Mouse (Mus musculus): ENCODE measurements around the gene Slc45a3. TPM values are rescaled to one million over a fixed set of nuclear protein-coding genes. Genes with fewer than 3 reads are reported as not detected.

Gene Slc45a3
- polyA plus RNA-seq, 1 experiment from 2014 or later = 11.1 TPM

DNA sequence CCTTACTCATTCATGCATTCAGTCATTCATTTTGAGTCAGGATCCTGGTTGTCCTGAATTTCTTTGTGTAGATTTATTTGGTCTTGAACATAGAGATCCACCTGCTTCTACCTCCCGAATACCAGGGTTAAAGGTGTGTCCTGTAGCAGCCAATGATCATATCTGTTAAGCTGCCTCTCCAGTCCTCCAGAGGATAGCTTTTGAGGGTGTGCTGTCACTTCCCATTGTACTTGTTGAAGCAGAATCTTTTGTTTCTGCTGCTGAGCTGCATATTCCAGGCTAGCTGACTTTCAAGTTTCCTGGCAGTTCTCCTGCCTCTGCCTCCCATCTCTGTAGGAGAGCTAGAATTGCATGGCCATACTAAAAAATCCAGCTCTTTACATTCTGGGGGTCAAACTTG lies 53.9 kb downstream of the Slc45a3 start:
- no peak overlapping the region for H3K27ac ChIP-seq
- H3K4me2 ChIP-seq (replicated peaks) = no peak overlapping the region
- no peak for ATAC-seq (ENCODE audit: low FRiP score, low read depth)
- H3K4me1 ChIP-seq = no peaks in the 10 kb centered on the region
- H3K27me3 ChIP-seq (replicated peaks) = no peaks in the 10 kb centered on the region
- no peak overlapping the region for H3K9ac ChIP-seq
- no peak overlapping the region for H3K4me3 ChIP-seq
- 96% methylated on average over 1 of the region's 1 CpGs for WGBS
- H3K36me3 ChIP-seq = peaks cover 50% of the 10 kb centered on the region
- H3K9me3 ChIP-seq = no peaks in the 10 kb centered on the region

DNA sequence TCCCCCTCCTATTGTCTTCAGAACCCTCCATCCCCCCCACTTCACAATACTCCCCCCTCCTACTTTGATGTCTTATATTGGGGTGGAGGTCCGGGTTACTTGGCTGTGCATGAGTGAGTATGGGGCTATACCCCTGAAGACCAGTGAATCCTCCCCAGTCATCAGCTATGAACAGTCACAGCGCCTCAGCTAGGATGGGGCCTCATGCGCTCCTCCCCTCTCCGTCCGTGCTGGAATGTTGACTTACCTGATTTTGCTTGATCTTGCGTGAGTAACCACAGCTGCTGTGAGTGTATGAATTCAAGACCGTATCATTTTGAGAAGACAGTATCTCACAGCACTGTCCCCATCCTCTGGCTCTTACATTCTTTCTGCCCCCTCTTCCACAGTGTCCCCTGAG lies 57.1 kb downstream of the Slc45a3 start:
- 95% methylated on average over 7 of the region's 7 CpGs for WGBS
- no peaks in the 10 kb centered on the region for H3K27me3 ChIP-seq (replicated peaks)
- H3K27ac ChIP-seq = no peak overlapping the region
- H3K36me3 ChIP-seq = peaks cover 74% of the 10 kb centered on the region
- H3K4me2 ChIP-seq (replicated peaks) = no peak overlapping the region
- no peak overlapping the region for H3K4me3 ChIP-seq
- H3K4me1 ChIP-seq = no peaks in the 10 kb centered on the region
- no peaks in the 10 kb centered on the region for H3K9me3 ChIP-seq
- no peak overlapping the region for H3K9ac ChIP-seq
- no peak for ATAC-seq (ENCODE audit: low FRiP score, low read depth)

DNA sequence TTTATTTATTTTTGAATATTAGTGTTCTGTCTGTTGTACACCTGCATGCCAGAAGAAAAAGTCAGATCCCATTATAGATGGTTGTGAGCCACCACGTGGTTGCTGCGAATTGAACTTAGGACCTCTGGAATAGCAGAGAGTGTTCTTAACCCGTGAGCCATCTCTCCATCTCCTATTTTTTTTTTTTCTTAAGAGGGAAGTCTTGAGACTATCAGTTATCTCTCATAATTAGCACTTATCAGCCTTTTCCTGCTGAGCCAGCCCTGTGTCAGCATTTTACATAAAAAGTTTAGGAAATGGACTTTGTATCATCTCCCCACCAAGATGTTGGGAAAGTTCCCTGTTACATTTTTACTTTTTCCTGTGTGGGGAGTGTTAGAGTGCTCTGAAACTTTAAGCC lies 59.3 kb downstream of the Slc45a3 start:
- WGBS = 92% methylated on average over 3 of the region's 3 CpGs
- Histone ChIP-seq H3K4me3 (no peak overlapping the region), H3K4me1 (no peaks in the 10 kb centered on the region), H3K36me3 (peaks cover 70% of the 10 kb centered on the region), H3K4me2 (replicated peaks) (no peak overlapping the region), H3K27ac (no peak overlapping the region), H3K9ac (no peak overlapping the region), H3K27me3 (replicated peaks) (no peaks in the 10 kb centered on the region), H3K9me3 (no peaks in the 10 kb centered on the region)
- no peak for ATAC-seq (ENCODE audit: low FRiP score, low read depth)

DNA sequence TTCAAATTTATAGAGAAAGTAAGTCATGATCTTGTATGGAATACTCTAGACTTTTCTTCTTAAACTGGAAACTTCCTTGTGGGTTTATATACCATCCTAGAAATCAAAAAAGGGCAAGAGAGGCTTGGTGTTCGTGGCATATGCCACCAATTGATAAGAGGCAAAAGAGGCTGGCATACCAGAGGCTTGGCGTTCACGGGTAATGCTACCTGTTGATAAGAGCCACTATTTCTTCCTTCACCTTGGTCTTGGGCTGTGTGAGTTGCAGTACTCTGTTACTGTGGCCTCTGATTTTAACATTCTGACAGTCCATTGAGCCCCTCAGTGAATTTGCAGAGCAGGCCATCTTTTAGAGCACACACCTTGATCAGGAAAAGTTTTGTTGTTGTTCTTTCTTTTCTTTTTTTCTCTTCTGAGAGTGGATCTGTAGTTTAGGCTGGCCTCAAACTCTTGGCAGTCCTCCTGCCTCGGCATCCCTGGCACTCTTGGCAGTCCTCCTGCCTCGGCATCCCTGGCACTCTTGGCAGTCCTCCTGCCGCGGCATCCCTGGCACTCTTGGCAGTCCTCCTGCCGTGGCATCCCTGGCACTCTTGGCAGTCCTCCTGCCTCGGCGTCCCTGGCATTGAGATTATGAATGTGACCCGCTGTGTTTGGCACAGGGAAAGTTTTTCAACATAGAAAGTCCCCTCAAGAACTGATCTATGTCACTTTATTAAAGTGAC lies 64.3 kb downstream of the Slc45a3 start:
- no peaks in the 10 kb centered on the region for H3K4me1 ChIP-seq
- no peak overlapping the region for H3K4me2 ChIP-seq (replicated peaks)
- no peak overlapping the region for H3K27ac ChIP-seq
- no peak for ATAC-seq (ENCODE audit: low FRiP score, low read depth)
- WGBS = 96% methylated on average over 11 of the region's 11 CpGs
- H3K36me3 ChIP-seq = peaks cover 58% of the 10 kb centered on the region
- H3K27me3 ChIP-seq (replicated peaks) = no peaks in the 10 kb centered on the region
- H3K9ac ChIP-seq = no peak overlapping the region
- H3K9me3 ChIP-seq = no peaks in the 10 kb centered on the region
- no peak overlapping the region for H3K4me3 ChIP-seq

DNA sequence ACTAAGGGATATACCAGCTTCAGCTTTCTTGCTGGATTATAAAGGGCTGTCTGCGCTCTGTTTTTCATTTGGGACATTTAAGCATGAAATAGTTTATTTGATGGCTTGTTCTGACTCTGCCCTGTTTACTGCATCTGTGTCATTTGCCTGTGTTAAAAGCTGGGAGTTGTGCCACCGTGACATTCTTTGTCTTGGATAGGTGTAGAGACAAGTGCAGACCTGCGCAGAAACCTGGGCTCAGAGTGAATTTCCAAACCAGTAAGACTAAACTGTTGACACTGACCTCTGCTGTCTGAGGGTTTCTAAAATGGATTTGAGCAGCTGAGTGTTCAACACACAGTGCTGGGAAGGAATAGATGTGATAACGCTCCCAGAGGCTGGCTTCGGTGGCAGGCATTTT lies 65.2 kb downstream of the Slc45a3 start:
- no peak overlapping the region for H3K27ac ChIP-seq
- peaks cover 55% of the 10 kb centered on the region for H3K36me3 ChIP-seq
- ATAC-seq (ENCODE audit: low FRiP score, low read depth) = no peak
- no peak overlapping the region for H3K4me3 ChIP-seq
- H3K4me2 ChIP-seq (replicated peaks) = no peak overlapping the region
- no peak overlapping the region for H3K9ac ChIP-seq
- H3K27me3 ChIP-seq (replicated peaks) = no peaks in the 10 kb centered on the region
- H3K9me3 ChIP-seq = no peaks in the 10 kb centered on the region
- H3K4me1 ChIP-seq = no peaks in the 10 kb centered on the region
- WGBS = 95% methylated on average over 5 of the region's 5 CpGs

DNA sequence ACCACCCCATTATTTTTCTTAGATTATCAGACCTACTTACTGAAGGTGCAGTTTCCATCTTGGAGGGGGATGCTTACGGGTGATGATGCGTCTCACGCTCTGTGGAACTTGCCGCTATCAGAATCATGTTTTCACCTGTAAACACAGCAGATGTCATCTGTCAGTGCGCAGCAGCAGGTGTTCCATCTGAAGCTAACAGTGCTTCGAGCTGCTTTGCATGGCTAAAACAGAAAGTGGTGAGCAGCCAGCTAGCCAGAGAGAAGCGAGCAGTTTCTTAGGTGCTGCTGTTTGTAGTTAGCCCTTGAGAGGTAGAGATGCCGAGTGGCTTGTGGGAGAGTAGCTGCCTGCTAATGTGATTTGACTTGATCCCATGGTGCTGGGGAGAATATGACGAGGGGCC lies 65.6 kb downstream of the Slc45a3 start:
- Histone ChIP-seq H3K9me3 (no peaks in the 10 kb centered on the region), H3K27me3 (replicated peaks) (no peaks in the 10 kb centered on the region), H3K4me1 (no peaks in the 10 kb centered on the region), H3K27ac (no peak overlapping the region), H3K4me2 (replicated peaks) (no peak overlapping the region), H3K4me3 (no peak overlapping the region), H3K9ac (no peak overlapping the region), H3K36me3 (peaks cover 55% of the 10 kb centered on the region)
- 92% methylated on average over 9 of the region's 9 CpGs for WGBS
- ATAC-seq (ENCODE audit: low FRiP score, low read depth) = no peak

DNA sequence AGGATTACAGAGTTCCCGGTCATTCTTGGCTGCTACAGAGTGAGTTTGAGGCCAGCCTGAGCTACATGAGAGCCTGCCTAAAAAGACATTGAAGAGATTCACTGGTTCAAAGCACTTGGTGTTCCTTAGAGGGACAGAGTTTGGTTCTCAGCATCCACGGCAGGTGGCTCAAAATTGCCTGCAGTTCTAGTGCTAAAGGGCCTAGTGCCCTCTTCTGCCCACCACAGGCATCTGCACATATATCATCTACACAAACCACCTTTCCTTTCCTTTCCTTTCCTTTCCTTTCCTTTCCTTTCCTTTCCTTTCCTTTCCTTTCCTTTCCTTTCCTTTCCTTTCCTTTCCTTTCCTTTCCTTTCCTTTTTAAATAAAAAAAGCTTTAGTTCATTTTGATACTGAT lies 67.8 kb downstream of the Slc45a3 start:
- H3K9me3 ChIP-seq = no peaks in the 10 kb centered on the region
- ATAC-seq (ENCODE audit: low FRiP score, low read depth) = no peak
- H3K4me1 ChIP-seq = no peaks in the 10 kb centered on the region
- H3K4me2 ChIP-seq (replicated peaks) = no peak overlapping the region
- 69% methylated on average over 2 of the region's 2 CpGs for WGBS
- H3K4me3 ChIP-seq = no peak overlapping the region
- H3K27ac ChIP-seq = no peak overlapping the region
- H3K9ac ChIP-seq = no peak overlapping the region
- H3K27me3 ChIP-seq (replicated peaks) = no peaks in the 10 kb centered on the region
- H3K36me3 ChIP-seq = peaks cover 55% of the 10 kb centered on the region

DNA sequence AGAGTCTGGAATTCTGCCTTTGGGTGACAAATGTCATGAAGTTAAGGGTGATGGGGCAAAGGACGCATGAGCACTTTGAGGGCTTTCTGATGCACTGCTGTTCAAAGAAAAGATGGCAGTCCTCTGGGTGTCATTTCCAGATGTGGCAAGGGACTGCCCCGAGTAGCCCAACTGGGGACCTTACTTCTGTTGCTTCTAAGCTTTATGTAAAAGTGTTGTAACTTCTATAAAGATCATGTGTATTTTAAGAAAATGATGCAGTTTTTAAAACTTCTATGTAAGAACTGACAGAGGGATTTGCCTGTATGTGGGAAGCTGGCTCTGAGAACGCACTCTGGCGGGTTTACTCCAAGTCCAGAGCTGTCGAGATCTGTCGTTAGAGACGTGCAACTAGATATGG lies 69.4 kb downstream of the Slc45a3 start:
- no peak overlapping the region for H3K27ac ChIP-seq
- no peaks in the 10 kb centered on the region for H3K27me3 ChIP-seq (replicated peaks)
- H3K4me1 ChIP-seq = no peaks in the 10 kb centered on the region
- ATAC-seq (ENCODE audit: low FRiP score, low read depth) = no peak
- H3K4me2 ChIP-seq (replicated peaks) = no peak overlapping the region
- H3K4me3 ChIP-seq = no peak overlapping the region
- H3K9ac ChIP-seq = no peak overlapping the region
- WGBS = 90% methylated on average over 7 of the region's 7 CpGs
- no peaks in the 10 kb centered on the region for H3K9me3 ChIP-seq
- H3K36me3 ChIP-seq = peaks cover 48% of the 10 kb centered on the region

Other genes with a start within 250 kb of the Slc45a3 start
- gene Slc26a9, start 218.9 kb upstream of the Slc45a3 start, polyA plus RNA-seq (2016; fragmentation: Nextera tagmentation; extraction: Ambion mirVana) = not detected in 2 replicates
- gene Pm20d1, start 165.6 kb upstream of the Slc45a3 start, polyA plus RNA-seq (2016; fragmentation: Nextera tagmentation; extraction: Ambion mirVana) = 0.51 and 0.58 TPM in 2 replicates
- 11.3 and 11.4 TPM in 2 replicates for gene Slc41a1, start 135.5 kb upstream of the Slc45a3 start, polyA plus RNA-seq (2016; fragmentation: Nextera tagmentation; extraction: Ambion mirVana)
- 10.0 and 11.3 TPM in 2 replicates for gene Rab29, start 95.7 kb upstream of the Slc45a3 start, polyA plus RNA-seq (2016; fragmentation: Nextera tagmentation; extraction: Ambion mirVana)
- gene Nucks1, start 52.4 kb upstream of the Slc45a3 start, polyA plus RNA-seq (2016; fragmentation: Nextera tagmentation; extraction: Ambion mirVana) = 90.7 and 91.4 TPM in 2 replicates
- gene Elk4, start 44.6 kb downstream of the Slc45a3 start, polyA plus RNA-seq (2016; fragmentation: Nextera tagmentation; extraction: Ambion mirVana) = 16.1 and 16.2 TPM in 2 replicates
- gene Mfsd4a, start 105.1 kb downstream of the Slc45a3 start, polyA plus RNA-seq (2016; fragmentation: Nextera tagmentation; extraction: Ambion mirVana) = 9.8 and 11.2 TPM in 2 replicates
- 0.74 and 0.84 TPM in 2 replicates for gene Cdk18, start 176.7 kb downstream of the Slc45a3 start, polyA plus RNA-seq (2016; fragmentation: Nextera tagmentation; extraction: Ambion mirVana)
- 11.7 and 11.9 TPM in 2 replicates for gene Lemd1, start 228.5 kb downstream of the Slc45a3 start, polyA plus RNA-seq (2016; fragmentation: Nextera tagmentation; extraction: Ambion mirVana)
- 3.0 and 3.7 TPM in 2 replicates for gene AC124108.1, start 228.5 kb downstream of the Slc45a3 start, polyA plus RNA-seq (2016; fragmentation: Nextera tagmentation; extraction: Ambion mirVana)